Comparison of ENCODE assay signal across 14 mouse cellular contexts in genomic region chr19:40788004-40788714, GRCm38 (mm10). TPM values are rescaled to one million over a fixed set of nuclear protein-coding genes. Genes with fewer than 3 reads are reported as not detected.
"Had no signal": no experiment of that assay in that cellular context is flagged by ENCODE, and none has a peak within 500 bp of the region (broad histone marks: within the 10 kb centered on the region; RNA-seq: fewer than 3 reads in every experiment).

No protein-coding gene starts in this region.

- H3K4me3 ChIP-seq: intestine, embryonic 15.5 days; kidney, embryonic 15.5 days; limb, embryonic 12.5 days; midbrain, embryonic 15.5 days; neural tube, embryonic 13.5 days had no signal

- ATAC-seq: intestine, embryonic 15.5 days; midbrain, embryonic 15.5 days had no signal

- H3K36me3 ChIP-seq: intestine, embryonic 15.5 days; kidney, embryonic 15.5 days; limb, embryonic 12.5 days; midbrain, embryonic 15.5 days; neural tube, embryonic 13.5 days had no signal

- H3K27ac ChIP-seq: intestine, embryonic 15.5 days; kidney, embryonic 15.5 days; limb, embryonic 12.5 days; midbrain, embryonic 15.5 days; neural tube, embryonic 13.5 days had no signal

- DNase-seq: kidney, adult 18-20 months; kidney, postnatal 14 days; retina, postnatal 1 day; right cerebral cortex, postnatal 14 days; thymus, postnatal 14 days had no signal

- H3K27me3 ChIP-seq: intestine, embryonic 15.5 days; kidney, embryonic 15.5 days; limb, embryonic 12.5 days; midbrain, embryonic 15.5 days; neural tube, embryonic 13.5 days had no signal

- H3K4me1 ChIP-seq: intestine, embryonic 15.5 days; kidney, embryonic 15.5 days; limb, embryonic 12.5 days; midbrain, embryonic 15.5 days; neural tube, embryonic 13.5 days had no signal

- H3K9me3 ChIP-seq: intestine, embryonic 15.5 days; kidney, embryonic 15.5 days; limb, embryonic 12.5 days; midbrain, embryonic 15.5 days; neural tube, embryonic 13.5 days had no signal

RNA-seq across cellular contexts. Expression of gene Cc2d2b, which starts 39.6 kb away (rescaled TPM):
- total RNA-seq: megakaryocyte, adult 5-6 weeks; monocyte, adult 5-6 weeks had no signal
- polyA plus RNA-seq: intestine, embryonic 15.5 days; large intestine, adult 2 months; liver, adult 2 months; midbrain, embryonic 15.5 days; neural tube, embryonic 13.5 days had no signal
